Mouse (Mus musculus) retina, postnatal 1 day (tissue): ENCODE data around the gene Scp2d1.
A peak's percentile ranks its signal among the peaks of the same experiment; 100 is the strongest.
"Not testable (repeated sequence)": the region's sequence is repeated elsewhere in the genome, so short reads cannot be mapped to it uniquely, and the experiment has no call there.

Experiments
- DNase-seq: peaks from one replicate; pipeline ENCODE4 v3.0.0-alpha.2; 2012

The Scp2d1 gene

GRCm38 (mm10) chr2:144823356-144823755 is at the start of gene Scp2d1:
Gene Scp2d1 (plus strand): TSS chr2:144823656.
- not testable (repeated sequence) for DNase-seq

- DNase-seq, result no peak
Measured at GRCm38 (mm10) chr2:144774636-144775160, 48.8 kb upstream of the Scp2d1 start.

GRCm38 (mm10) chr2:144775626-144776025 is 47.8 kb upstream of the Scp2d1 start:
- no peak for DNase-seq

DNA sequence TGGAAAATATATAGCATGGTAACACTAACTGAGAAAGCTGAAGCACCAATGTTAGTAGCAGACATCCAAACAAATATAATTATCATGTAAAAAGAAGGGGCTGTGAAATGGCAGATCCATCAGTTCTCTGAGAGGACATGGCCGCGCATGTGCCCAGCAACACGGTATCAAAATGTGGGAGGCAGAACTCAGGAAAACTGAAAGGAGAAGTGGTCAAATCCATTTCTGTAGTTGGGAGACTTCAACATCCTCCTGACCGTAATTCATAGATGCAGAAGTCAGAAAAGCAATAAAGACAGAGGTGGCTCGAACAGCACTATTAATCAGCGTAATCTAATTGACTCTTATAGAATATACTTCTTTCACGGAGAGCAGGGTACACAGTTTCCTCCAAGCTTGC is 44.2 kb upstream of the Scp2d1 start:
- no peak for DNase-seq

DNA sequence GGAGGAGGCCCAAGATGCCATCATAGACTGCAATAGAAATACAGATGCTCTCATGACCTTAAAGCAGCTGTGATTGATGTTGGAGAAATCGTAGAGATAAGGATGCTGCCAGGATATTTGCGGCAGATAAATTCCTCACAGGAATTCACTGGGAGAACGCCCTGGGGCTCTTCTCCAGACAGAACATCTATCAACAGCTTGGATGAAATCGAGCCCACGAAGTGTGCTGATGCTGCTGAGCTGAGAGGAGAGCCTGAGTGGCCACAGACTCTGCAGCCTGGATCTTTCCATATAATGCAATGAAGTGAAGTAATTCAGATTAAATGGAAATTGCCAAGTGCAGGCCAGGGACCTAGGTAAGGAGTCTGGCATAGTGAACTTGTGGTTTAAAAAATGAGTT is 42.7 kb upstream of the Scp2d1 start:
- DNase-seq, result peak; percentile 56

GRCm38 (mm10) chr2:144781871-144782270 is 41.6 kb upstream of the Scp2d1 start:
- no peak for DNase-seq

DNA sequence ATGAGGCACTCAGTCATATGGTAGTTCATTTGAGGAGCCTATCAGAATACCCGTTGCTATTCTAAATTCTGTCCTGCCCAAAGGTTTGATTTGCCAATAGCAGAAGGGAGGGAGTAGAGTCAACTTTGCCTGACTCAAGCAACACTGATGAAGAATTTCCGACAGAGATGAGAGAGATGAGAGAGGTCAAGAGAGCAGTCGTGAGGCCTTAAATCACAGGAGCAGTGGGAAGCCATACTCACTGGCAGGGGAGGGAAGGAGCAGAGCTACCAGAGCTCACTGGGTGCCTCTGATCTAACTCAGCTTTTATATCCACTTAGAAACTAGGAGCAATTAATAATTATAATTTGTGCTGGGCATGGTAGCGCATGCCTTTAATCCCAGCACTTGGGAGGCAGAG is 41.0 kb upstream of the Scp2d1 start:
- no peak for DNase-seq

DNA sequence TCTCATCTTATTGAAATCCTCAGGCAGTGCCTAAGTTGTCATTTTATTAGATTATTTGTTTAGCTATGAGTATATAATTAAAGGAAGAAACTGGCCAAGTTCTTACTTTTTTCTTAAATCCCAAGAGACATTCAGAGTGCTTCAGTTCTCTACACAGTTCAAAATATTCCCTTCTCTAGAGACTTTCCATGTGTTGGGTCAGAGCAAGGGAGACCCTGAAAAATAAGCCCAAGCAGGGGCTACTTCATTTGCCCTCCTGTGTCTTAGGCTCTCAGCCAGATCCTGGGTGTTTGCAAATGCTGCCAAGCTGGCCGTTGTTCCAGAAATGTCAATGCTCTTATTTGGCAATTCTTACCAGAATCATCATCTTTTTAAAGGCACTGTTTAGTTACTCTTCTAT is 40.3 kb upstream of the Scp2d1 start:
- no peak for DNase-seq

DNA sequence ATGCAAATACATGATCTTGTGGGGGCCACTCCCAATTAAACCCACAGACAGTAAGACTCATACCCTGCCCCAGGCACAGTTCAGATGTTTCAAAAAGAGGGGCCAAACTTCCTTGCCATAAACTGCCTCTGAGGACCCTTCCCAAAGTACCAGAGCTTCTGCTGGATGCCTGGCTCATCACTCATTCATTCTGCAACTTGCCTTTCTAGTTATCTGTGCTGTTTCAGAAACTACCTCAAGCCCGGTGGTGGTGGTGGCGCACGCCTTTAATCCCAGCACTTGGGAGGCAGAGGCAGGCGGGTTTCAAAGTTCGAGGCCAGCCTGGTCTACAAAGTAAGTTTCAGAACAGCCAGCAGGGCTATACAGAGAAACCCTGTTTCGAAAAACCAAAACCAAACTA is 39.6 kb upstream of the Scp2d1 start:
- DNase-seq, result no peak

- DNase-seq, result no peak
Measured at GRCm38 (mm10) chr2:144791671-144792294, 31.7 kb upstream of the Scp2d1 start.

- no peak for DNase-seq
Measured at GRCm38 (mm10) chr2:144797515-144797914, 25.9 kb upstream of the Scp2d1 start.

GRCm38 (mm10) chr2:144807766-144808754 is 15.4 kb upstream of the Scp2d1 start:
- DNase-seq, result no peak

- DNase-seq, result peak; percentile 9
Measured at GRCm38 (mm10) chr2:144828457-144828985, 5.1 kb downstream of the Scp2d1 start.

DNA sequence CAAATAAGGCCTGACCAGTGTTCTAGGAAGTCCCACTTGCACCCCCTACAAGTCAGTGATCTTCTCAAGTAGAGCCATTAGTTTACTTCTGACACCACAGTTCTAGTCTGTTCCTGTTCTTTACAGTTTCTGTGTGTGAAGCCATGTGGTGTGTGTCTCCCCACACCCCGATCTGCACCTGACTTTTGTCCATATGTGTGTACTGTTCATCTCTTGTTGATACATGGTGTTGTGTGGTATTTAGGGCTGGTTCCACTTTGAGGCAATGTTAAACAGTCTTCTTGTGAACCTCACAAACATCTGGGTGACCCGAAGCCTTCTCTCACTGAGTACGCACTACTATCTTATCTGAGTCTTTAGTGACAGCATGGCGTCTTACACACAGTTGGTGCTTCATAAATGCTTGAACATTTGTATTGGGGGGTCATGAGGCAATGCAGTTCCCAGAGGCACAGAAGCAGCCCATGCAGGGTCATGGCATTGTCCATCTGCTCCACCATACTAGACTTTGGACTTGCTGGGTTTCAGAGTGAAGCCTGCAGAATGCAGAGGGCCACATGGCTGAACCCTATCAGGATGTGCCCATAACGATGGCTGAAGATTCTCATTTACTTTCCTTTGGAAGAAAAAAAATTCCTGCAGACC is 13.3 kb downstream of the Scp2d1 start:
- no peak for DNase-seq

DNA sequence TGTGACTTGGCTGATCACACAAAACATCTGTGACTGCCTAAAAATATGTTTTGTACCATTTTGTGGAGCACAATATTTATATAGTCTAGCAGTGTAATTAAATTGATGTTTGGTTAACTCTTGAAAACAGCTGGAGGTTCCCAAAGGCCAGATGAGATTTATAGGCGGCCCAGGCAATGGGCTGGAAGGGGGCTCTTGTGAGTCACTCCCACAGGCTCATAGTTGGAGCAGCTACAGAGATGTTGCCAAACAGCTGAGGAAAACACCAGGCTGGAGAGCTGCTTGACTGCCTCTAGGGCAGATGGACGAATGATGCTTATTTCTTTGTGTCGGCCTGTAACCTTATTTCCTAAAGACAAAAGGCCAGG is 13.8 kb downstream of the Scp2d1 start:
- no peak for DNase-seq

- no peak for DNase-seq
Measured at GRCm38 (mm10) chr2:144868827-144869226, 45.4 kb downstream of the Scp2d1 start.
